Mouse (Mus musculus): Measurements from ENCODE around the gene Isca1. TPM values are rescaled to one million over a fixed set of nuclear protein-coding genes. Genes with fewer than 3 reads are reported as not detected.
A peak's percentile ranks its signal among the peaks of the same experiment; 100 is the strongest.

Isca1 gene
- total and polyA plus RNA-seq, 2 experiments from 2014 or later, result 87.8 to 154 TPM

DNA sequence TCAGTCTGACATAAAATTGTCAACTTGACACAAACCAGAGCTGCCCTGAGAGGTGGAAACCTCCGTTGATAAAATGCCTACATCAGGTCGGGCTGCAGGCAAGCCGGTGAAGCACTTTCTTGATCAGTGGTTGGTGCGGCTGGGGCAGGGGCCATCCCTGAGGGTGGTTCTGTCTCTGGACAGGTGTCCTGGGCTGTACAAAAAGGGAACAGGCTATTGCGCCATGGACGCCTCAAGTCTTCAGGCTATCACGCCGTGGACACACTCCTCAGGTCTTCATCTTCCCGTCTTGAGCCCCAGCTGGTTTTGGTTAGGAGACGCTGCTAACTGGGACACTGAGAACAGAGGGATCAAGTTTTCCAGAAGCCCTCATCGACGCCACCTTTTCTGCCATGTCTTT lies 19.3 kb downstream of the Isca1 start:
- no peak for ATAC-seq
- no peak for DNase-seq
- WGBS, result 90% methylated on average over 12 of the region's 12 CpGs
- Histone ChIP-seq H3K4me2 (ENCODE audit: low read depth) (no peak overlapping the region), H3K4me3 (ENCODE audit: low read depth, low read length) (no peak overlapping the region), H3K27me3 (ENCODE audit: insufficient read depth, low read length) (no peaks in the 10 kb centered on the region), H3K4me1 (ENCODE audit: insufficient read depth) (no peaks in the 10 kb centered on the region), H3K36me3 (ENCODE audit: insufficient read depth) (peaks cover 12% of the 10 kb centered on the region), H3K27ac (ENCODE audit: low read depth, low read length) (no peak overlapping the region), H3K9ac (no peak overlapping the region), H3K9me3 (ENCODE audit: low read length) (no peaks in the 10 kb centered on the region)
- TF ChIP-seq CTCF (IDR thresholded peaks at IDR 0.05; ENCODE audit: low read depth), result no peak

DNA sequence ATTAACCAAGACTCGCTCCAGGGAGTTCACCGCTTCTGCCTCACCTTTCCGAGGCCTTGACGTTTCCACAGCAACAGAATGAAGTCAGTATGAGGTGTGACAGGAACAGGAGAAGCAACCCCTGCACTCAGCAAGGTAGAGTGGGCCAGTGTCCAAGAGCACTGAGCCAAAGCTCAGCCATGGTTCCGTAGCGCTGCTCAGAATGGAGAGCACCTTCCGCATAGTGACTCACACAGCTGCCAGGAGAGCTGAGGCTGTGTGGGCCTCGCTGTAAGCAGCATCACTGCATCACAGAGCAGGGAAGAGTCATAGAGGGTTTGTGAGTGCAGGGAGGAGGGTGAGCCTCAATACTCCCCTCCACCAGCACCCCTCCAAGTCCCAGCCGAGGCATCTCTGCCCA lies 22.9 kb downstream of the Isca1 start, which contains the start of gene 1700014D04Rik:
TSS of gene 1700014D04Rik (minus strand) at position 42 of the 400 bp plus-strand sequence.
- Histone ChIP-seq H3K36me3 (ENCODE audit: insufficient read depth) (no peaks in the 10 kb centered on the region), H3K9ac (no peak within 1 kb of the TSS), H3K4me3 (ENCODE audit: low read depth, low read length) (no peak within 1 kb of the TSS), H3K4me2 (ENCODE audit: low read depth) (no peak within 1 kb of the TSS), H3K9me3 (ENCODE audit: low read length) (no peaks in the 10 kb centered on the region), H3K27ac (ENCODE audit: low read depth, low read length) (no peak within 1 kb of the TSS), H3K4me1 (ENCODE audit: insufficient read depth) (no peaks in the 10 kb centered on the region), H3K27me3 (ENCODE audit: insufficient read depth, low read length) (no peaks in the 10 kb centered on the region)
- ATAC-seq (peak; percentile 51), DNase-seq (no peak)
- no peak for TF ChIP-seq CTCF (IDR thresholded peaks at IDR 0.05; ENCODE audit: low read depth)
- WGBS, result 73% methylated on average over 9 of the region's 9 CpGs

DNA sequence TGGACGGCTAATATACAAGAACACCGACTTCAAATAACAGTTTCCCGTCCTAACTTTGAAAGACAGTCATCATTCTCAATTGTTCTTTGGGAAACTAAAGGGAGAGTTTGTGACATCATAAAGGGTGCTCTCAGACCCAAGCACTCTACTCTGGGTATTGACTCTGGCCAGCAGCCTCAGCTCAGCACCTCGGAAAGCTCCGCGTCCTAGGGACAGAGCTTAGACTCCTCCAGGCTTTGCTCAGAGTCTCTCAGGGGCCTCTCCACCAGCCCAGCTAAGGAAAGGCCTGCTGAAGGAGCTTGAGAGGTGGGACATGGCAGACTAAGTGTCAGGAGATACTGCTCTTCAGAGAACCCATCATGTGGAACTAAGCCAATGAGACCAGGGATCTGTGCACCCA lies 23.4 kb downstream of the Isca1 start:
- Histone ChIP-seq H3K4me3 (ENCODE audit: low read depth, low read length) (no peak overlapping the region), H3K9ac (no peak overlapping the region), H3K36me3 (ENCODE audit: insufficient read depth) (no peaks in the 10 kb centered on the region), H3K9me3 (ENCODE audit: low read length) (no peaks in the 10 kb centered on the region), H3K4me1 (ENCODE audit: insufficient read depth) (no peaks in the 10 kb centered on the region), H3K27ac (ENCODE audit: low read depth, low read length) (no peak overlapping the region), H3K27me3 (ENCODE audit: insufficient read depth, low read length) (no peaks in the 10 kb centered on the region), H3K4me2 (ENCODE audit: low read depth) (no peak overlapping the region)
- ATAC-seq (no peak), DNase-seq (no peak)
- WGBS, result 75% methylated on average over 6 of the region's 6 CpGs
- no peak for TF ChIP-seq CTCF (IDR thresholded peaks at IDR 0.05; ENCODE audit: low read depth)

DNA sequence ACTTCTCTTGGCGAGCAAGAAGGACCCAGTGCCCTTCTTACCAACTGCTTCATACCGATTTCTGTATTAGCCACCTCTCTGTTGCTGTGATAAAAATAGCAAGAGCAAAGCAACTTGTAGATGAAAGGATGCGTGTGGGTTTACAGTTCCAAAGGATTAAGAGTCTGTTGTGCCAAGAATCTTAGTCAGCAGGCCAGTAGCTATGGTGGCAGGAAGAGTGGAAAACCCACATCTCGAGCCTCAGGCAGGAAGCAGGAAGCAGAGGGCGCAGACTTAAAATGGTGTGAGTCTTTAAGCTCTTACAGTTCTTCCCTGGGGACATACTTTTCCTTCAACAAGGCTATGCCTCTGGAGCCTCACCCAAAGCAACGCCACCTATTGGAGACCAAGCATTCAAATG lies 24.1 kb downstream of the Isca1 start:
- H3K4me3 ChIP-seq (ENCODE audit: low read depth, low read length), result no peak overlapping the region
- H3K27me3 ChIP-seq (ENCODE audit: insufficient read depth, low read length), result no peaks in the 10 kb centered on the region
- no peak for DNase-seq
- WGBS, result 81% methylated on average over 6 of the region's 6 CpGs
- no peak overlapping the region for H3K9ac ChIP-seq
- no peak overlapping the region for H3K4me2 ChIP-seq (ENCODE audit: low read depth)
- TF ChIP-seq CTCF (IDR thresholded peaks at IDR 0.05; ENCODE audit: low read depth), result no peak
- H3K36me3 ChIP-seq (ENCODE audit: insufficient read depth), result no peaks in the 10 kb centered on the region
- H3K4me1 ChIP-seq (ENCODE audit: insufficient read depth), result no peaks in the 10 kb centered on the region
- no peaks in the 10 kb centered on the region for H3K9me3 ChIP-seq (ENCODE audit: low read length)
- ATAC-seq, result no peak
- no peak overlapping the region for H3K27ac ChIP-seq (ENCODE audit: low read depth, low read length)

DNA sequence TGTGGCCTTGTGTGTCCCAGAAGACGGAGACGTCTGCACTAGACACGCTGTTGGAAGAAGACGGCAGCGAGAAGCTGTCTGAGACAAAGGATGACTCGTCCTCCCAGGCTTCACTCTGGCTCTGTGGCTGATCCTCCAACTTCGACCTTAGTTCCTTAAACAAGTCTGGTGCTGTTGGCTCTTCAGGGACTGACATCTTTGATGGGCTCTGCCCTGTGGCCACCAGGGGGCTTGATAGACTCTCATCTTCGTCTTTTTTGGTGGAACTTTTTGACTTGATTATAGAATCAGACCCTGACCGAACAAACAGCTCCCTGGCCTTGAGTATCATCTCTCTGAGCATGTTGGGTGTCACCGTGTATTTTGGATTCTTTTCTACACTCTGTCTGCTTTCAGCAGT lies 27.9 kb downstream of the Isca1 start:
- Histone ChIP-seq H3K4me1 (ENCODE audit: insufficient read depth) (no peaks in the 10 kb centered on the region), H3K9ac (no peak overlapping the region), H3K4me3 (ENCODE audit: low read depth, low read length) (no peak overlapping the region), H3K27me3 (ENCODE audit: insufficient read depth, low read length) (no peaks in the 10 kb centered on the region), H3K27ac (ENCODE audit: low read depth, low read length) (no peak overlapping the region), H3K4me2 (ENCODE audit: low read depth) (no peak overlapping the region), H3K36me3 (ENCODE audit: insufficient read depth) (no peaks in the 10 kb centered on the region), H3K9me3 (ENCODE audit: low read length) (no peaks in the 10 kb centered on the region)
- 77% methylated on average over 10 of the region's 10 CpGs for WGBS
- no peak for ATAC-seq
- no peak for DNase-seq
- peak; percentile 31 for TF ChIP-seq CTCF (IDR thresholded peaks at IDR 0.05; ENCODE audit: low read depth)

DNA sequence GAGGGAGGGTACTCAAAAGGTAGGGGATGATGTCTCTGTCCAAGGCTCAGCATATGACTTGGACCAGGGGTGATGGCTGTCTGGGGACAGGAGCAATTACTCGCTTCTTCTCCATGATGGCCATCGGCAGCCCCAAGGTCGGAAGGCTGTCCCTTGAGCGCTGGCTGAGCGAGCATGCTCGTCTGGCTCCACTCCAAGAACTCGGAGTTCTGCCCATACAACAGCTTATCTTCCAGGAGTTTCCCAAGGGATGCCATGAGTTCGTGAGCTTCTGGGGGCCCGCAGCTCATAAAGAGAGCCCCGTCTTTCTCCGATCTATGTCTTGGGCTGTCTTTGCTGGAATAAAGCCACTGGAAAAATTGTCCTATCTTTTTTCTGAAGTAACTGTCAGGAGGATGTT lies 28.5 kb downstream of the Isca1 start:
- Histone ChIP-seq H3K4me3 (ENCODE audit: low read depth, low read length) (no peak overlapping the region), H3K9me3 (ENCODE audit: low read length) (no peaks in the 10 kb centered on the region), H3K27ac (ENCODE audit: low read depth, low read length) (no peak overlapping the region), H3K36me3 (ENCODE audit: insufficient read depth) (no peaks in the 10 kb centered on the region), H3K27me3 (ENCODE audit: insufficient read depth, low read length) (no peaks in the 10 kb centered on the region), H3K4me1 (ENCODE audit: insufficient read depth) (no peaks in the 10 kb centered on the region), H3K9ac (no peak overlapping the region), H3K4me2 (ENCODE audit: low read depth) (no peak overlapping the region)
- 91% methylated on average over 11 of the region's 11 CpGs for WGBS
- DNase-seq (no peak), ATAC-seq (no peak)
- no peak for TF ChIP-seq CTCF (IDR thresholded peaks at IDR 0.05; ENCODE audit: low read depth)

DNA sequence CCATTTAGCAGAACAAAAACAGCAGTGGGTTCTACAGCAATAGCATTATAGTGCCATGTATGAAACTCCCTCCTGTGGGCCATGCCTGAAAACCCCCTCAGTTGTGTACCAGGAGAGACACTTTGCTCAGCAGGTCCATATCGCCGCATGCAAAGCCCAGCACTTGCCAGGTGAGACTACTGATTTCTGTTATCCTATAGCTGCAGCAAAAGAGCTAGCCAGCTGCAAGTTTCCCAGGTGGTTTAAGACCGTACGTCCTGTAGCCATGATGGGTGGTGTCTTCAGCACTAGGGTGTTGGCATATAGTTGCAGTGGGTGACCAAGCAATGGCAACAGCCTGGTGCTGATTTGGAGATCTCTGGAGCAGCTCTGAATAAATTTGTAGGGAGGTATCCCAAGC lies 30.2 kb downstream of the Isca1 start:
- no peaks in the 10 kb centered on the region for H3K9me3 ChIP-seq (ENCODE audit: low read length)
- ATAC-seq (no peak), DNase-seq (no peak)
- no peaks in the 10 kb centered on the region for H3K27me3 ChIP-seq (ENCODE audit: insufficient read depth, low read length)
- H3K27ac ChIP-seq (ENCODE audit: low read depth, low read length), result no peak overlapping the region
- H3K36me3 ChIP-seq (ENCODE audit: insufficient read depth), result no peaks in the 10 kb centered on the region
- H3K9ac ChIP-seq, result no peak overlapping the region
- WGBS, result 90% methylated on average over 4 of the region's 4 CpGs
- H3K4me2 ChIP-seq (ENCODE audit: low read depth), result no peak overlapping the region
- TF ChIP-seq CTCF (IDR thresholded peaks at IDR 0.05; ENCODE audit: low read depth), result no peak
- no peaks in the 10 kb centered on the region for H3K4me1 ChIP-seq (ENCODE audit: insufficient read depth)
- no peak overlapping the region for H3K4me3 ChIP-seq (ENCODE audit: low read depth, low read length)

DNA sequence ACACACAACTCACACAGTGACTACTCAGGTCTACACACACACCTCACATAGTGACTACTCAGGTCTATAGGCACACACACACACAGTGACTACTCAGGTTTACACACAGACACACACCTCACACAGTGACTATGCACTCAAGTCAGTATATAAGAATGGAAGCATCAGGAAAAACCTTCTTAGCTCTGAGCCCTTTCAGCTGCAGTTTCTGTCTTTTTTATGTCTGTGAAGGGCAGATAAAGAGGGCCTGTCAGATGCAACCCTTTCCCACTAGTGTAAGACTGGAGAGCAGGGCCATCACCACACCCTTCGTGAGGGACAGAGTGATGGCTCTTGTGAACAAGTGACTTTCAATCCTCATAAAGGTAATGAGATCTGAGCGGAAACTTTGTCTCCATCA lies 31.2 kb downstream of the Isca1 start:
- Histone ChIP-seq H3K27me3 (ENCODE audit: insufficient read depth, low read length) (no peaks in the 10 kb centered on the region), H3K27ac (ENCODE audit: low read depth, low read length) (no peak overlapping the region), H3K9ac (no peak overlapping the region), H3K4me1 (ENCODE audit: insufficient read depth) (no peaks in the 10 kb centered on the region), H3K9me3 (ENCODE audit: low read length) (no peaks in the 10 kb centered on the region), H3K4me3 (ENCODE audit: low read depth, low read length) (no peak overlapping the region), H3K36me3 (ENCODE audit: insufficient read depth) (no peaks in the 10 kb centered on the region), H3K4me2 (ENCODE audit: low read depth) (no peak overlapping the region)
- no peak for ATAC-seq
- WGBS, result 84% methylated on average over 2 of the region's 2 CpGs
- TF ChIP-seq CTCF (IDR thresholded peaks at IDR 0.05; ENCODE audit: low read depth), result no peak
- no peak for DNase-seq

Measured in forebrain, postnatal 0 days (tissue).